Comparison of ENCODE assay signal across 8 mouse cellular contexts in the genomic region with DNA sequence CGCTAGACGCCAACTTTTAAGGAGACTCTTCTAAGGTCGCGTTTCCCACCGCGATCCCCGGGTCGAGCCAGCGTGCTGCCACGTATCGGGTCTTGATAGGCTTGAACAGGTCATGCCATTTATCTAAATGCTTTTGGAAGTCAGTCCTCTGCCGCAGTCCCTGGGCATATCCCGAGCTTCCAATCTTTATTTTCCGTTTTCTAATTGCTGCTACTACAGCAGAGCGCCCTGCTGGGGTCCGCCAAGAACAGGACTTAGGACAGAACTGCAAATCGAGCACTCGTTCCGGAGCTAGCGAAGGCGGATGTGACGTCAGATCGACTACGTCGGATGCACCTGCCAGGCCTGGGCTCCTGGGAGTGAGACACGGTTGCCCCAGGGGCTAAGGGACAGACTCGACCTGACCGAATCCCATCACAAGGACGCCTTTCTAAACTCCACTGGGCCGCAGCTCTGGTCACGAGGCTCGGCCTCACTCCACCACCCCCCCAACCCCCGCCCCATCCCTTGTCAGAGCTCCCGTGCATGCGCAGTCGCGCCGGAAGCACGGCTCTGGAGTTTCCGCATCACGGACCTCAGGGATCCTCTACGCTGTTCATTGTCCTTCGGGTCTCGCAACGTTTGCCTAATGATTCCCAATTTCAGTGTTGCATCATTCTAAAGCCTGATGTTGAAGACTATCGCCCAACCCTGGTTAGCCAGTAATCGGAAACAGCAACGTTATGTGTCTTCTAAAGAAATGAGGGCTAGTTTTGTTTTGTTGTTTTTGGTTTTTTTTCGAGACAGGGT. TPM values are rescaled to one million over a fixed set of nuclear protein-coding genes. Genes with fewer than 3 reads are reported as not detected.
DNase-seq lines count a peak whose midpoint lies in the region; ATAC-seq and TF ChIP-seq lines count a peak whose summit lies in the region.

No protein-coding gene starts in this region.

- H3K9ac ChIP-seq in heart, embryonic 11.5 days (ENCODE audit: low read depth, low read length) = peak overlapping the region; percentile 83
- H3K9ac ChIP-seq in kidney, postnatal 0 days (ENCODE audit: low read depth, low read length) = peak overlapping the region; percentile 46
- H3K9ac ChIP-seq in liver, embryonic 11.5 days (ENCODE audit: low read depth, low read length) = peak overlapping the region; percentile 82
- peak overlapping the region; percentile 52 for H3K9ac ChIP-seq in stomach, embryonic 14.5 days (replicated peaks; ENCODE audit: low read depth, low read length)

- DNase-seq in brain, embryonic 14.5 days (ENCODE audit: low read depth) = peak; percentile 98
- DNase-seq in kidney, postnatal 0 days (ENCODE audit: low spot score) = peak; percentile 92
- DNase-seq in liver, embryonic 11.5 days (ENCODE audit: low spot score) = peak; percentile 94
- DNase-seq in naive thymus-derived CD4-positive, alpha-beta T cell, adult 2 months (ENCODE audit: low read depth) = peak; percentile 97

- no peaks in the 10 kb centered on the region for H3K79me2 ChIP-seq in C2C12 (ENCODE audit: control insufficient read depth, insufficient read depth)

- peaks cover 23% of the 10 kb centered on the region for H3K36me3 ChIP-seq in C2C12 (ENCODE audit: control insufficient read depth, insufficient read depth)
- H3K36me3 ChIP-seq in erythroblast, embryonic 14.5 days (ENCODE audit: control insufficient read depth) = peaks cover 32% of the 10 kb centered on the region
- peaks cover 4% of the 10 kb centered on the region; the same call in 1 of the 2 replicates for H3K36me3 ChIP-seq in heart, embryonic 11.5 days (ENCODE audit: control insufficient read depth, insufficient read depth, low read length)
- peaks cover 6% of the 10 kb centered on the region; the same call in 1 of the 2 replicates for H3K36me3 ChIP-seq in kidney, postnatal 0 days (ENCODE audit: insufficient read depth, low read length)
- H3K36me3 ChIP-seq in liver, embryonic 11.5 days (ENCODE audit: control insufficient read depth, insufficient read depth, low read length) = peaks cover 4% of the 10 kb centered on the region
- peaks cover 6% of the 10 kb centered on the region; the same call in 1 of the 2 replicates for H3K36me3 ChIP-seq in stomach, embryonic 14.5 days (ENCODE audit: control insufficient read depth, insufficient read depth, low read length)

- peaks cover 5% of the 10 kb centered on the region; the same call in 1 of the 2 replicates for H3K9me3 ChIP-seq in erythroblast, embryonic 14.5 days (ENCODE audit: control insufficient read depth, low read length)
- no peaks in the 10 kb centered on the region for H3K9me3 ChIP-seq in heart, embryonic 11.5 days (replicated peaks; ENCODE audit: control insufficient read depth, low read length)
- no peaks in the 10 kb centered on the region for H3K9me3 ChIP-seq in kidney, postnatal 0 days (replicated peaks; ENCODE audit: low read length)
- no peaks in the 10 kb centered on the region for H3K9me3 ChIP-seq in liver, embryonic 11.5 days (ENCODE audit: control insufficient read depth, low read length)
- H3K9me3 ChIP-seq in stomach, embryonic 14.5 days (ENCODE audit: control insufficient read depth, low read depth, low read length) = no peaks in the 10 kb centered on the region

- ATAC-seq in heart, embryonic 11.5 days (replicated peaks; ENCODE audit: insufficient number of reproducible peaks, low FRiP score, low TSS enrichment) = peak; percentile 87
- peak; percentile 96 for ATAC-seq in kidney, postnatal 0 days (replicated peaks; ENCODE audit: low FRiP score, low read depth)
- ATAC-seq in liver, embryonic 11.5 days (replicated peaks; ENCODE audit: low FRiP score) = peak; percentile 93
- peak; percentile 93 for ATAC-seq in stomach, embryonic 14.5 days (ENCODE audit: insufficient number of reproducible peaks, insufficient read depth, low FRiP score, low read depth)

- no peaks in the 10 kb centered on the region for H3K27me3 ChIP-seq in C2C12 (ENCODE audit: control insufficient read depth, insufficient read depth, insufficient read length)
- no peaks in the 10 kb centered on the region for H3K27me3 ChIP-seq in erythroblast, embryonic 14.5 days (ENCODE audit: control insufficient read depth)
- H3K27me3 ChIP-seq in heart, embryonic 11.5 days (ENCODE audit: control insufficient read depth, insufficient read depth, low read length) = no peaks in the 10 kb centered on the region
- H3K27me3 ChIP-seq in kidney, postnatal 0 days (ENCODE audit: insufficient read depth, low read length) = no peaks in the 10 kb centered on the region
- no peaks in the 10 kb centered on the region for H3K27me3 ChIP-seq in liver, embryonic 11.5 days (replicated peaks; ENCODE audit: control insufficient read depth, insufficient read depth, low read length)
- no peaks in the 10 kb centered on the region for H3K27me3 ChIP-seq in stomach, embryonic 14.5 days (ENCODE audit: control insufficient read depth, insufficient read depth, low read length)

- WGBS in heart, embryonic 11.5 days (ENCODE audit: insufficient replicate concordance) = 2% methylated on average over 49 of the region's 49 CpGs
- under 1% methylated on average over 49 of the region's 49 CpGs for WGBS in kidney, postnatal 0 days
- 1% methylated on average over 49 of the region's 49 CpGs for WGBS in liver, embryonic 11.5 days
- WGBS in stomach, embryonic 14.5 days = 2% methylated on average over 49 of the region's 49 CpGs

- peak overlapping the region; percentile 30 for H3K4me3 ChIP-seq in C2C12 (ENCODE audit: insufficient read depth, poor library complexity, severe bottlenecking)
- peak overlapping the region; percentile 84 for H3K4me3 ChIP-seq in erythroblast, embryonic 14.5 days (replicated peaks)
- peak overlapping the region; percentile 56 for H3K4me3 ChIP-seq in heart, embryonic 11.5 days (ENCODE audit: low read depth, low read length)
- peak overlapping the region; percentile 45 for H3K4me3 ChIP-seq in kidney, postnatal 0 days (replicated peaks; ENCODE audit: low read depth, low read length)
- H3K4me3 ChIP-seq in liver, embryonic 11.5 days (ENCODE audit: low read depth, low read length) = peak overlapping the region; percentile 64
- H3K4me3 ChIP-seq in stomach, embryonic 14.5 days (ENCODE audit: low read depth, low read length) = peak overlapping the region; percentile 47

- no peaks in the 10 kb centered on the region for H3K79me3 ChIP-seq in C2C12 (ENCODE audit: low read depth)

- peak overlapping the region; percentile 3 for H3ac ChIP-seq in C2C12 (ENCODE audit: control insufficient read depth, insufficient read length, low read depth)

- TF ChIP-seq CTCF in C2C12 (IDR thresholded peaks at IDR 0.05; ENCODE audit: control insufficient read depth, insufficient read depth, insufficient read length) = no peak
- no peak for TF ChIP-seq CTCF in brain, embryonic 14.5 days (IDR thresholded peaks at IDR 0.05; ENCODE audit: borderline replicate concordance, extremely low read depth, insufficient read depth, insufficient read length)
- no peak for TF ChIP-seq CTCF in kidney, postnatal 0 days (IDR thresholded peaks at IDR 0.05; ENCODE audit: low read depth)

- peak overlapping the region; percentile 71 for H3K4me2 ChIP-seq in heart, embryonic 11.5 days
- H3K4me2 ChIP-seq in kidney, postnatal 0 days (ENCODE audit: low read length) = peak overlapping the region; percentile 78
- peak overlapping the region; percentile 69 for H3K4me2 ChIP-seq in liver, embryonic 11.5 days
- H3K4me2 ChIP-seq in stomach, embryonic 14.5 days (replicated peaks; ENCODE audit: low read depth, low read length) = peak overlapping the region; percentile 71

- TF ChIP-seq POLR2A in brain, embryonic 14.5 days (IDR thresholded peaks at IDR 0.05; ENCODE audit: borderline replicate concordance, extremely low read depth, insufficient read depth, insufficient read length, poor library complexity, severe bottlenecking) = peak; percentile 79; the same call in 1 of the 2 replicates

- H3K4me1 ChIP-seq in erythroblast, embryonic 14.5 days (ENCODE audit: control insufficient read depth) = peaks cover 42% of the 10 kb centered on the region
- H3K4me1 ChIP-seq in heart, embryonic 11.5 days (ENCODE audit: control insufficient read depth, insufficient read depth, low read length) = 0 out of 2 replicates have a peak, but pooled peaks cover 2% of the 10 kb centered on the region
- no peaks in the 10 kb centered on the region for H3K4me1 ChIP-seq in kidney, postnatal 0 days (replicated peaks; ENCODE audit: insufficient read depth, low read length)
- H3K4me1 ChIP-seq in liver, embryonic 11.5 days (replicated peaks; ENCODE audit: control insufficient read depth, insufficient read depth, low read length) = peaks cover 8% of the 10 kb centered on the region
- H3K4me1 ChIP-seq in stomach, embryonic 14.5 days (ENCODE audit: control insufficient read depth, insufficient read depth, low read length) = no peaks in the 10 kb centered on the region

- H3K27ac ChIP-seq in heart, embryonic 11.5 days (ENCODE audit: low read depth, low read length) = peak overlapping the region; percentile 96
- peak overlapping the region; percentile 89 for H3K27ac ChIP-seq in kidney, postnatal 0 days
- peak overlapping the region; percentile 96 for H3K27ac ChIP-seq in liver, embryonic 11.5 days (ENCODE audit: low read depth, low read length)
- peak overlapping the region; percentile 89 for H3K27ac ChIP-seq in stomach, embryonic 14.5 days (ENCODE audit: low read length)

RNA-seq across cellular contexts. Expression of gene Anp32e, which starts 21.9 kb away (rescaled TPM):
- 66.3 TPM for polyA plus RNA-seq in C2C12 (2012; fragmentation: generic; extraction: Trizol)
- 98.6 and 107 TPM in 2 replicates for polyA plus RNA-seq in brain, embryonic 14.5 days (2012; rRNA removed)
- 32.3 and 36.6 TPM in 2 replicates for polyA plus RNA-seq in erythroblast, embryonic 14.5 days (2012)
- 71.0 and 88.5 TPM in 2 replicates for polyA plus RNA-seq in heart, embryonic 11.5 days (2014; fragmentation: Nextera tagmentation; extraction: Ambion mirVana)
- 128 and 151 TPM in 2 replicates for polyA plus RNA-seq in kidney, postnatal 0 days (2015; fragmentation: Nextera tagmentation; extraction: Ambion mirVana)
- 110 TPM in 2 replicates for polyA plus RNA-seq in liver, embryonic 11.5 days (2014; fragmentation: Nextera tagmentation; extraction: Ambion mirVana)
- polyA plus RNA-seq in stomach, embryonic 14.5 days (2014; fragmentation: Nextera tagmentation; extraction: Ambion mirVana) = 54.2 and 61.7 TPM in 2 replicates

RNA-seq across cellular contexts. Expression of gene Plekho1, which starts 44.8 kb away (rescaled TPM):
- polyA plus RNA-seq in C2C12 (2012; fragmentation: generic; extraction: Trizol) = 103 TPM
- 180 and 199 TPM in 2 replicates for polyA plus RNA-seq in brain, embryonic 14.5 days (2012; rRNA removed)
- polyA plus RNA-seq in erythroblast, embryonic 14.5 days (2012) = 4.4 and 4.6 TPM in 2 replicates
- polyA plus RNA-seq in heart, embryonic 11.5 days (2014; fragmentation: Nextera tagmentation; extraction: Ambion mirVana) = 69.5 and 82.2 TPM in 2 replicates
- 41.5 and 42.5 TPM in 2 replicates for polyA plus RNA-seq in kidney, postnatal 0 days (2015; fragmentation: Nextera tagmentation; extraction: Ambion mirVana)
- polyA plus RNA-seq in liver, embryonic 11.5 days (2014; fragmentation: Nextera tagmentation; extraction: Ambion mirVana) = 21.6 and 22.9 TPM in 2 replicates
- 31.3 and 36.3 TPM in 2 replicates for polyA plus RNA-seq in stomach, embryonic 14.5 days (2014; fragmentation: Nextera tagmentation; extraction: Ambion mirVana)

RNA-seq across cellular contexts. Expression of gene Car14, which starts 46.5 kb away (rescaled TPM):
- not detected for polyA plus RNA-seq in C2C12 (2012; fragmentation: generic; extraction: Trizol)
- polyA plus RNA-seq in brain, embryonic 14.5 days (2012; rRNA removed) = 8.6 and 9.4 TPM in 2 replicates
- not detected in 2 replicates for polyA plus RNA-seq in erythroblast, embryonic 14.5 days (2012)
- 39.0 and 39.1 TPM in 2 replicates for polyA plus RNA-seq in heart, embryonic 11.5 days (2014; fragmentation: Nextera tagmentation; extraction: Ambion mirVana)
- polyA plus RNA-seq in kidney, postnatal 0 days (2015; fragmentation: Nextera tagmentation; extraction: Ambion mirVana) = 12.9 and 15.2 TPM in 2 replicates
- 27.4 and 28.9 TPM in 2 replicates for polyA plus RNA-seq in liver, embryonic 11.5 days (2014; fragmentation: Nextera tagmentation; extraction: Ambion mirVana)
- 2.9 and 3.3 TPM in 2 replicates for polyA plus RNA-seq in stomach, embryonic 14.5 days (2014; fragmentation: Nextera tagmentation; extraction: Ambion mirVana)

RNA-seq across cellular contexts. Expression of gene Aph1a, which starts 57.2 kb away (rescaled TPM):
- polyA plus RNA-seq in C2C12 (2012; fragmentation: generic; extraction: Trizol) = 79.0 TPM
- 102 and 129 TPM in 2 replicates for polyA plus RNA-seq in brain, embryonic 14.5 days (2012; rRNA removed)
- polyA plus RNA-seq in erythroblast, embryonic 14.5 days (2012) = 3.5 and 4.3 TPM in 2 replicates
- polyA plus RNA-seq in heart, embryonic 11.5 days (2014; fragmentation: Nextera tagmentation; extraction: Ambion mirVana) = 25.9 and 42.4 TPM in 2 replicates
- 48.7 and 55.5 TPM in 2 replicates for polyA plus RNA-seq in kidney, postnatal 0 days (2015; fragmentation: Nextera tagmentation; extraction: Ambion mirVana)
- polyA plus RNA-seq in liver, embryonic 11.5 days (2014; fragmentation: Nextera tagmentation; extraction: Ambion mirVana) = 34.3 and 35.1 TPM in 2 replicates
- polyA plus RNA-seq in stomach, embryonic 14.5 days (2014; fragmentation: Nextera tagmentation; extraction: Ambion mirVana) = 32.7 and 40.2 TPM in 2 replicates

RNA-seq across cellular contexts. Expression of gene BC028528, which starts 59.2 kb away (rescaled TPM):
- 8.7 TPM for polyA plus RNA-seq in C2C12 (2012; fragmentation: generic; extraction: Trizol)
- polyA plus RNA-seq in brain, embryonic 14.5 days (2012; rRNA removed) = 11.4 and 12.1 TPM in 2 replicates
- not detected in 2 replicates for polyA plus RNA-seq in erythroblast, embryonic 14.5 days (2012)
- polyA plus RNA-seq in heart, embryonic 11.5 days (2014; fragmentation: Nextera tagmentation; extraction: Ambion mirVana) = 29.3 and 29.5 TPM in 2 replicates
- polyA plus RNA-seq in kidney, postnatal 0 days (2015; fragmentation: Nextera tagmentation; extraction: Ambion mirVana) = 24.0 and 27.1 TPM in 2 replicates
- 9.5 and 13.5 TPM in 2 replicates for polyA plus RNA-seq in liver, embryonic 11.5 days (2014; fragmentation: Nextera tagmentation; extraction: Ambion mirVana)
- 26.7 and 28.0 TPM in 2 replicates for polyA plus RNA-seq in stomach, embryonic 14.5 days (2014; fragmentation: Nextera tagmentation; extraction: Ambion mirVana)

Comparison
In these comparisons a context has a peak if more than half of its experiments do, and no peak if none do; other contexts are left out.
1. Peak in every context shown above with its lines: DNase-seq, ATAC-seq, H3K4me3 ChIP-seq and H3K27ac ChIP-seq.
2. H3K4me3 ChIP-seq: peak in every context shown above with its lines; median percentile 84 in erythroblast, embryonic 14.5 days; 64 in liver, embryonic 11.5 days; 56 in heart, embryonic 11.5 days; 47 in stomach, embryonic 14.5 days; 45 in kidney, postnatal 0 days; 30 in C2C12.